Mouse (Mus musculus) liver, embryonic 16.5 days (tissue): ENCODE results near the gene Hmga1. TPM values are rescaled to one million over a fixed set of nuclear protein-coding genes. Genes with fewer than 3 reads are reported as not detected.

Experiments used
- ATAC-seq: fragments of 200-750 bp; cut with Nextera tagmentation; 2 replicates; pipeline ENCODE4 v1.8.0; 2017; ENCODE audit warnings: low read depth, mild to moderate bottlenecking, moderate number of reproducible peaks, moderate library complexity
- H3K27ac ChIP-seq: fragments of 300-500 bp; sonication (generic); 2 replicates; pipeline ENCODE4 v1.5.1; 2014; ENCODE audit warnings: mild to moderate bottlenecking, low read length
- H3K27me3 ChIP-seq: fragments of 300-500 bp; sonication (generic); 2 replicates; pipeline ENCODE4 v1.6.1; 2014; ENCODE audit warnings: low read depth, low read length, mixed read lengths; ENCODE audit not compliant: control insufficient read depth, insufficient read depth
- H3K36me3 ChIP-seq: fragments of 300-500 bp; sonication (generic); 2 replicates; pipeline ENCODE4 v1.6.1; 2014; ENCODE audit warnings: mild to moderate bottlenecking; ENCODE audit not compliant: control insufficient read depth, insufficient read depth
- H3K4me1 ChIP-seq: fragments of 300-500 bp; sonication (generic); 2 replicates; pipeline ENCODE4 v1.6.1; 2014; ENCODE audit warnings: low read depth, low read length, mixed read lengths; ENCODE audit not compliant: control insufficient read depth
- H3K4me2 ChIP-seq: fragments of 300-500 bp; sonication (generic); 2 replicates; pipeline ENCODE4 v1.6.1; 2014; ENCODE audit warnings: low read depth, low read length, mixed read lengths
- H3K4me3 ChIP-seq: fragments of 300-500 bp; sonication (generic); 2 replicates; pipeline ENCODE4 v1.5.1; 2014; ENCODE audit warnings: low read depth, mild to moderate bottlenecking, low read length
- H3K9ac ChIP-seq: fragments of 300-500 bp; sonication (generic); 2 replicates; pipeline ENCODE4 v1.6.1; 2014; ENCODE audit warnings: low read depth, low read length
- H3K9me3 ChIP-seq: fragments of 300-500 bp; sonication (generic); replicated peaks from 2 replicates; pipeline ENCODE4 v1.6.1; 2016; ENCODE audit warnings: low read length; ENCODE audit not compliant: control insufficient read depth
- WGBS: fragments of 180-500 bp; shearing (Covaris S2); extraction: QIAGEN DNeasy Blood & Tissue Kit; methylation state at CpG from one replicate; pipeline ENCODE4 v1.1.7; 2014; ENCODE audit not compliant: insufficient replicate concordance; 5-methylcytosine and 5-hydroxymethylcytosine counted together
- polyA plus RNA-seq: library from polyadenylated mRNA; unstranded; fragments of >200 nt; fragmentation: Nextera tagmentation; extraction: Ambion mirVana; gene quantifications from 2 replicates; pipeline ENCODE4 v1.2.1, GENCODE M21; 2015

Hmga1 gene
- polyA plus RNA-seq, 1 experiment from 2014 or later, result 104 TPM

- H3K27ac ChIP-seq, result no peak overlapping the region
- no peaks in the 10 kb centered on the region for H3K9me3 ChIP-seq
- no peaks in the 10 kb centered on the region for H3K4me1 ChIP-seq
- no peak overlapping the region for H3K4me3 ChIP-seq
- no peaks in the 10 kb centered on the region for H3K36me3 ChIP-seq
- no peaks in the 10 kb centered on the region for H3K27me3 ChIP-seq
- no peak for ATAC-seq
- H3K9ac ChIP-seq, result no peak overlapping the region
- no peak overlapping the region for H3K4me2 ChIP-seq
- WGBS, result 71% methylated on average over 11 of the region's 11 CpGs
Measured at GRCm38 (mm10) chr17:27544551-27544950, 11.7 kb upstream of the Hmga1 start.

DNA sequence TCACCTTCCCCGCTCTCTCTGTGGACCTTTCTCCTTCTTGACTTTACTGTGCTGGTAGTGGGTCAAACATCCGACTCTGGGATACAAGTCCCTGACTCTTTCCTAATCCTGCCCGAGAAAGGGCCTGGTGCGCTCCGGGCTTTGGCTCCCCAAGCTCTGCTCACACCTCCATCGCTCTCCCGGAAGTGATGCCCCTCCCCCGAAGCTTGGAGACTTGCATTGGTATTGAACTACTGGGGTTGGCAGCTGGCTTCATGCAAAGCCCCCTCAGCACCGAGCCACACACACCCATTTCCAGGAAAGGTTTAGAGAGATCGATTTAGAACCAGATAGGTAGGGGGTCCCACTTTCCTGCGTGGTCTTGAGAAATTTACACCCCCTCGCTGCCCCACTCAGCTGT is 10.3 kb upstream of the Hmga1 start:
- H3K27ac ChIP-seq, result no peak overlapping the region
- H3K27me3 ChIP-seq, result no peaks in the 10 kb centered on the region
- H3K36me3 ChIP-seq, result no peaks in the 10 kb centered on the region
- H3K9me3 ChIP-seq, result no peaks in the 10 kb centered on the region
- WGBS, result 46% methylated on average over 12 of the region's 12 CpGs
- H3K4me2 ChIP-seq, result no peak overlapping the region
- no peak overlapping the region for H3K4me3 ChIP-seq
- no peaks in the 10 kb centered on the region for H3K4me1 ChIP-seq
- H3K9ac ChIP-seq, result no peak overlapping the region
- no peak for ATAC-seq

GRCm38 (mm10) chr17:27546574-27547085 is 9.7 kb upstream of the Hmga1 start:
- H3K9me3 ChIP-seq, result no peaks in the 10 kb centered on the region
- H3K4me3 ChIP-seq, result no peak overlapping the region
- H3K4me2 ChIP-seq, result no peak overlapping the region
- H3K36me3 ChIP-seq, result no peaks in the 10 kb centered on the region
- H3K27me3 ChIP-seq, result no peaks in the 10 kb centered on the region
- H3K4me1 ChIP-seq, result no peaks in the 10 kb centered on the region; the same call in 1 of the 2 replicates
- 57% methylated on average over 7 of the region's 7 CpGs for WGBS
- H3K9ac ChIP-seq, result no peak overlapping the region
- no peak for ATAC-seq
- H3K27ac ChIP-seq, result no peak overlapping the region

GRCm38 (mm10) chr17:27547253-27547868 is 8.9 kb upstream of the Hmga1 start:
- H3K9me3 ChIP-seq, result no peaks in the 10 kb centered on the region
- no peak overlapping the region for H3K9ac ChIP-seq
- no peak overlapping the region for H3K4me2 ChIP-seq
- WGBS, result 58% methylated on average over 9 of the region's 9 CpGs
- H3K4me3 ChIP-seq, result no peak overlapping the region
- H3K36me3 ChIP-seq, result no peaks in the 10 kb centered on the region
- no peak overlapping the region for H3K27ac ChIP-seq
- ATAC-seq, result peak; percentile 45; the same call in 1 of the 2 replicates
- no peaks in the 10 kb centered on the region for H3K27me3 ChIP-seq
- no peaks in the 10 kb centered on the region; the same call in 1 of the 2 replicates for H3K4me1 ChIP-seq

GRCm38 (mm10) chr17:27549234-27549633 is 7.1 kb upstream of the Hmga1 start:
- no peak overlapping the region for H3K4me3 ChIP-seq
- peaks cover 6% of the 10 kb centered on the region for H3K4me1 ChIP-seq
- no peak overlapping the region for H3K4me2 ChIP-seq
- H3K36me3 ChIP-seq, result no peaks in the 10 kb centered on the region
- H3K9me3 ChIP-seq, result no peaks in the 10 kb centered on the region
- H3K27me3 ChIP-seq, result no peaks in the 10 kb centered on the region
- no peak for ATAC-seq
- 48% methylated on average over 8 of the region's 8 CpGs for WGBS
- no peak overlapping the region for H3K9ac ChIP-seq
- H3K27ac ChIP-seq, result no peak overlapping the region

- no peaks in the 10 kb centered on the region for H3K27me3 ChIP-seq
- peaks cover 20% of the 10 kb centered on the region for H3K4me1 ChIP-seq
- no peak overlapping the region for H3K4me2 ChIP-seq
- H3K9ac ChIP-seq, result no peak overlapping the region
- H3K9me3 ChIP-seq, result no peaks in the 10 kb centered on the region
- no peak for ATAC-seq
- H3K4me3 ChIP-seq, result no peak overlapping the region
- no peaks in the 10 kb centered on the region for H3K36me3 ChIP-seq
- H3K27ac ChIP-seq, result no peak overlapping the region
- WGBS, result 41% methylated on average over 10 of the region's 10 CpGs
Measured at GRCm38 (mm10) chr17:27551393-27551940, 4.8 kb upstream of the Hmga1 start.

DNA sequence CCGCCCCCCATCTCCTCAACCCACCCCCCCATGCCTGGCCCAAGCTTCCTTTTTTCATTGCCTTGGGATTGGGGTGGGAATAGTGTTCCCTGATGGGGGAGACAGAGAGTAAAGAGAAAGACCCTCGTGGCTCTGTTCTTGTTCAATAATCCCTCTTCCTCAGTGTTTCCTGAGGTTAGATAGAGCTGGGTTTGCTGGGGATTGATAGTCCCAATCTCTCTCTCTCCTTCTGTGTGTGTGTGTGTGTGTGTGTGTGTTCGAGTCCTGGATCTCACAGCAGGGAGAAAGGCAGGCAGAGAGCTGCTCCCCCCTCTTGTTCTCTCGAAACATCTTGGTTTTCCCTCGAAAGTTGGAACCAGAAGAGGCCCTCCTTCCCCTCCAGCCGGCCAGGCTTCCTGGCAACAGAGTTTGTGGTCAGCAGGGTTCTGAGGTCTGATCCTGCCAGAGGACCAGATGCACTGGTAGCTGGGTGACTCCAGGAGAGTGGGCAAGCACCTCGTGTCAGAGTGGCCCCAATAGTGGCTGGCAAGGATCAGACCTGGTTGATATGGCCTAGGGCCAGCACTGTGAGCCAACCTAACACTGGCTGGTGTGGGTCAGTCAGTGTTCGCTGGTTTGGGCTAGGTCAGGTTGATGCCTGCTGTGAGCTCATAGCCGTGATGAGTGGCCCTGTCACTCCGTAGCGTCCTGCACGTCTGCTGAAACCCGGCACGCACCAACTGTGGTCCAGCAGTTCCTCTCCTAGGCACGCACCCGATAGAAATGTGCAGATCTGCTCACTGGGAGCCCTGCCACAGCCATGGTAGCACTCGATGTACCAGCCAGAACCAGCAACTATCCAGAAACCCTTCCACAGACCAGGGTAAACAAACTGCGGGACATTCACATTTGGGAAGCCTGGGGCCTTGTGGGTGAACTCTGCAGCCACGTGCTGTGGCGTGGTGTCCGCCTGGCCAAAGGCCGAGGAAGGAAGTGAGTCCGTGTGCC is 3.8 kb upstream of the Hmga1 start:
- Histone ChIP-seq H3K4me3 (no peak overlapping the region), H3K36me3 (no peaks in the 10 kb centered on the region), H3K27ac (no peak overlapping the region), H3K9ac (no peak overlapping the region), H3K27me3 (no peaks in the 10 kb centered on the region), H3K4me2 (no peak overlapping the region), H3K4me1 (peaks cover 21% of the 10 kb centered on the region), H3K9me3 (no peaks in the 10 kb centered on the region)
- no peak for ATAC-seq
- 33% methylated on average over 23 of the region's 23 CpGs for WGBS

GRCm38 (mm10) chr17:27554062-27554960 is 2.0 kb upstream of the Hmga1 start:
- H3K4me3 ChIP-seq, result peak overlapping the region; percentile 81
- no peaks in the 10 kb centered on the region for H3K27me3 ChIP-seq
- peak overlapping the region; percentile 92 for H3K4me2 ChIP-seq
- H3K9ac ChIP-seq, result peak overlapping the region; percentile 68
- H3K4me1 ChIP-seq, result peaks cover 38% of the 10 kb centered on the region
- 29% methylated on average over 20 of the region's 20 CpGs for WGBS
- peak overlapping the region; percentile 92 for H3K27ac ChIP-seq
- no peaks in the 10 kb centered on the region for H3K9me3 ChIP-seq
- H3K36me3 ChIP-seq, result no peaks in the 10 kb centered on the region
- no peak for ATAC-seq
